Mouse (Mus musculus): ENCODE measurements at regions not wholly inside any gene's neighbourhood (a gene's known extent, or its start where the extent isn't known, plus 50 kb on each side); places are given as distances from the start of the nearest gene placed in this dataset.

DNA sequence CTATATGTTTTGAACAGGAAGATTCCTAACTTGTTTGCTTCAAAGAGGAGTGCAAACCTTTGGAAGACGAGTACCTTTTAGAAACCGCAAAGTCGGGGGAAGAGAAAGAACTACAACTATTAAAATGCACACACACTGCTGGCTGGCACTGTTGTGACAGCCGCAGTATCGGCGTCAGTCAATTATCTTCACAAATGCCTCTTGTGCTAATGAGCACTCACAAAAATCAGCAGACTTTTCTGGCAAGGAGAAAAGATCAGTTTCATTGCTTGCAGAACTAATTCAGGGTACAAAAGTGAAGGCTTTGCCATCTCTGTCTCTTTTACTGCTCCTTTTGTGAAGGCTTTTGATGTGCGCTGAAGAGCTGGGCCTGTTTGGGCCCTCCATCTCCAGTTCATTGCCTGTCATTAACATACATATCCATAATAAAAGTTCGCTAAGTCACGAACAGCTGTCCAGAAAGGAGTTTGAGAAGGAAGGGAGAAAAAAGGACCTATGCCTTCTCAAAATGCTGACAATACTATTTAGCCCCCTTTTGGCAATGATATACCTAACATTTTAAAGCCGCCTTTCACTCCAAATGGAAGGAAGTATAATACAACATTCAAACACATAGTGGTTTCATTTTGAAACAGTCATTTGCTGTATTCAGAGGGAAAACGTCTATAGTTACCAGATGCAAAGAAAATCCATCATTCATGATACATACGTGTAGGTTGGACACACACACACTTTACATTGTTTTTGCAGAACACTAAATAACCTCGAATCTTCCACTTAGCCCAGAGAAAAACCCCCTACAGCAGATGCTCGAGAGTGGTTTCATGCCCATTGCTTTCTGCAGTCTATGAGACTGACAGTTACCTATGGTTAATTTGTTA, 186.6 kb upstream of the Sp8 start:
- no peak for DNase-seq (ENCODE audit: low spot score)

- DNase-seq (ENCODE audit: low spot score) = no peak
Observed at GRCm38 (mm10) chr12:118650483-118651160, 195.5 kb upstream of the Sp8 start.

DNA sequence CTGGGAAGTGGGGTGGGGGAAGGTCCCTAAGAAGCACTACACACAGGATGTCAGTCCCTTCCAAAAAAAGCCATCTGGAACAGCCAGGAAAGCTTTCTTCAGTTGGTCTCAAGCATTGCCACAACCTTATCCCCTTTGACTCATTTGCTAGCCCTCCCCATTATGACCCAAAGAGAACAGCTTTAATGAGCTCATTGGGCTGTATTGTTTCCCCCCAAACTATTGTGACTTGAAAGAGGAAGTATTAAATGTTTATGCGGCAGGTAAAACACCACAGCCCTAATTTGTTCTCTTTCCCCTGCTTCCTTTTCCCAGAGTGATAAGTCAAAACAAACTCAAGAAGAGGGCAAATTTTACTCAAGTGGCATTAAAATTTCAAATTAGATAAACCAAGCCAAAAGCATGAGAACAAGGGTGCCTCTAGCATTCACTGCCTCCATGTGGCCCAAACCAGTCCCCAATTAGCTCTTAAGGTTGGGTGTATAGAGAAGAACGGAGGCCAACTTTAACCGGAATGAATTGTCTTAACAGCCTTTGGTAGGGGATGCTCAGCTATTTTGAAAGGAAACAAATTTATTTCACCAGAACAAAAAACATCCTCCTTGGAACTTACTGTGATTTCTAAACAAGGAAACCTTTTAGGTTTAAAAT, 196.7 kb upstream of the Sp8 start:
- no peak for DNase-seq (ENCODE audit: low spot score)

DNA sequence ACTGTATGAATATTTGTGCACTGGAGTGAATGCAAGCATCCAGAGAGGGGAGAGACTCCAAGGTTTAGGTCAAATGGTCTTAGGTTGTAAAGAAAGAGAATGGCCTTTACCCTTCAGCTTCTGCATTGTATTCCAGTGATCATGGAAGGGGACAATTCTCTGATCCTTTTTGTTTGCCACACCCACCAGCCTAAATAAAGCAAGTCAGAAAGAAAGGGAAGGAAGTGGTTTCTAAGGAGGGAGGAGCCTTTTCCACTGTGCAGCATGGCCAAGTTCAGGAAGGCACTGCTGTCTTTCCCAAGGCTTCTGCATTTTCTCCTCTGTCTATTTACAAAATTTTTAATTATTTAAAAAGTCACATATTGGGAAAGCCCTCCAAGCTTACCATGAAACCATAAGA, 197.5 kb upstream of the Sp8 start:
- DNase-seq (ENCODE audit: low spot score) = no peak

DNA sequence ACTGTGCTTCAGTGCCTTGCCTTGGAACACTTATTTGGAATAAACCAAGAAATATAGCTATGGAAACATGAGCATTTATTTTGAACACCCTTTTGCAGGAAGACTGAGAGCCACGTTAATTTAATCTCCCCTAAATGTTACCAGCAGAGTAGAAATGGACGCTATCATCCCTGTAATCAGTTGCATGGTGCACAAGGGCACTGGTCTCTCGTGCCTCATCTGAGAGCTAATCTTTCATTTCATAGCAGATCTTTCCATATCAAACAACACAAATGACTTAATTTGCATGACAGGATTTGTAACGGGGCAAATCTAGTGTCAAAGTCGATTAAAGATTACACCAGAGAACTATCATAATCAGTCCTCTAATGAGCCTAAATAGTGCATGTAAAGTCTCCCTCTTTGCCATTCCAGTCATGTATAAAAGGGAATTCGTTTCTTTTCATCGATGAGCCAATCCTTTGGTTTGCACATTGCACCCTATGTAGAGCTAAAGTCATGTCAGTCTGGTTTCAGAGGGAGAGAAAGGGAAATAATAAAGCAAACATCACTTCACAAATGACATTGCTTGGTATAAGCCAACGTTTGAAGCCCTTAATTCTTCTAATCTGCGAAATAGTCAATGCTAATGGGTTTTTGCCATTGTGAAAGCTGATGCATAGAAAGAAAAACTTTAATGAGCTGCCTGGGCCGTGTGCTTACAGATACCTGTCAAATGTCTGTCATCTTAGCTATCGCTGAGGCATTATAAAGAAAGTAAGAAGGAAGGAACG, 198.7 kb upstream of the Sp8 start:
- DNase-seq (ENCODE audit: low spot score) = no peak

DNA sequence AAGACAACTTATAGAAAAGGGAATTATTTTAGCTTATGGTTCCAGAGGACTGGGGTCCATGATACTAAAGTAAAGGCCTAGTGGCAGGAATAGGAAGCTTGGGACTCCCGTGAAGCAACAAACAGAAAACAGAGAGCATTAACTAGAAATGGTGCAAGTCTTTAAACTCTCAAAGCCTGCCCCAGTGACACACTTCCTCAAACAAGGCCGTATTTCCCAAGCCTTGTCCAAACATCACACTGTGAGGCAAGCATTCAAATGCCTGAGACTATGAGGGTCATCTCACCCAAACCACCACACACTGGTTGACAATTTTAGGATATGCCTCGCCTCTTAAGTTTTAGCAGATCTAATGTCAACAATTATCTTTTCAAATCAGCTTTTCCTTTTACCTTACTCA, 205.2 kb upstream of the Sp8 start:
- DNase-seq (ENCODE audit: low spot score) = no peak

DNA sequence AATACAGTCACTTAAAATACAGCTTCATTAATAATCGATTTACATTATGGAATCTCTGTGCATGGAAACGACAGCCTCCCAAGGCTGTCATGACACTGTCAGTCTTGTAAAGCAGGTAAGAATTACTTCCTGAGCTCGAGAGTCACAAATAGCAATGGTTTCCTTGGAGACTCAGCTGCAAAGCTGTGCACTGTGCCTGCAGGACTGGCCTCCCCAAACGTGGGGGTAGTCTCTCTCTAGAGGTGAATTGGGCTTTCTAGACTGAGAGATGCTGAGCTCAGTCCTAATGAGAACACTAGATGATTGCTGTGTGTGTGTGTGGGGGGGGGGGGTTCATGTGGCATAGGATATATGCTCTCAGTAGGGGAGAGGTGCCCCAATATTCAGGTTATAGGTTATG, 208.9 kb upstream of the Sp8 start:
- DNase-seq (ENCODE audit: low spot score) = no peak

- no peak for DNase-seq (ENCODE audit: low spot score)
Observed at GRCm38 (mm10) chr12:118635456-118635855, 210.7 kb upstream of the Sp8 start.

DNA sequence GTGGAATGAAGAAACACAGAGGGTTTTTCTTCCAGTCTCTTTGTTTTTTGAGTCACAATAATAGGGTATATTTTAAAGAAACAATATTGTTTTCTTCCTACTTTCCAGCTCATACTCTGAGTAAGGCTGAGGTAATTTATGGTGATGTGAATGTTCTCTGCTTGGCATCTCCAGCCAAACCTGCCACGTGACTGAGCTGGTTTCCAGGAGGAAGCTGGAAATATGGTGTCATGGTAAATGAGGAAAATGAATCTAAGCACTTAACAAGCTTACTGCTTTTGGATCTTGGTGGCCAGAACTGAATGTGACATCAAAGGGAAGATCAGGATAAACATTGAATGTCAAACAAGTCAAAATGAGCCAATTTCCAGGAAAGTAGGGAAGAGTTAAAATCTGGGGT, 215.8 kb upstream of the Sp8 start:
- no peak for DNase-seq (ENCODE audit: low spot score)

DNA sequence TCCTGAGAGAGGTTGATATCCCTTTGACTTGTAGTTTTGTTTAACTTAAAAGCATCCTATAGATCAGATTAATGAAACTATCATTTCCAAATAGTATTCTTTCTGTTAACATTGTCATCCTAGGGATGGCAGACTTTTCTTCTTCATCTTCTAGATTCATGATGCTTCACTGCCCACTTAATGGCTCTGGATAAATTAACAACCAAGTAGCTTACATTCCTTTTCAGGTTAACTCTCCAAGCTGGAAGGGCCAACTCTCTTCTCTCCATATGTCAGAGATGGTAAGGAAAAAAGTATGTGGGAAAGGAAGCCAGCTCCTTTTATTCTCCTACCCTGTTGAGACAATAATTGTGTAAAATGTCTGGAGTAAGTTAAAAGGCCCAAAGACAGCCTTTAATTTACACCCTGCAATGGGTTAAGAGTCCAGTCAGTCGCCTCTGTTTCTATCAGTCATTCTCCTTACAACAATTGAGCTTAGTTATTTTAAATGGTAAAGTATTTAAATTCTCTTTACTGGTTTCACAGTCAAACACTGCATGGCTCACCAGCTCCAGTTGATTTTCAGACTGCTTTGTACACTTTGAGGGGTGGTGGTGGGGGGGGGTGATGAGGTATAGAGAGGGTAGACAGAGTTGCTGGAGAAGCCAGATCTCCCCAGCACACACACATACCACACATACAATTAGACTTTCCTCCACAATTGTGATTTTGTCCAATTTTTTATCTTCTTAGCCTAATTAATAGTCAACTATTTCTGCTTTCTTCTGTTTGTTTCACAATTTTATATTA, 224.2 kb upstream of the Sp8 start:
- DNase-seq (ENCODE audit: low spot score) = no peak

- DNase-seq (ENCODE audit: low spot score) = no peak
Observed at GRCm38 (mm10) chr12:118620847-118621636, 225.1 kb upstream of the Sp8 start.

GRCm38 (mm10) chr12:118597015-118597414, 249.1 kb upstream of the Sp8 start:
- no peak for DNase-seq (ENCODE audit: low spot score)

- no peak for DNase-seq (ENCODE audit: low spot score)
Observed at GRCm38 (mm10) chr12:118594781-118595574, 251.2 kb upstream of the Sp8 start.

DNA sequence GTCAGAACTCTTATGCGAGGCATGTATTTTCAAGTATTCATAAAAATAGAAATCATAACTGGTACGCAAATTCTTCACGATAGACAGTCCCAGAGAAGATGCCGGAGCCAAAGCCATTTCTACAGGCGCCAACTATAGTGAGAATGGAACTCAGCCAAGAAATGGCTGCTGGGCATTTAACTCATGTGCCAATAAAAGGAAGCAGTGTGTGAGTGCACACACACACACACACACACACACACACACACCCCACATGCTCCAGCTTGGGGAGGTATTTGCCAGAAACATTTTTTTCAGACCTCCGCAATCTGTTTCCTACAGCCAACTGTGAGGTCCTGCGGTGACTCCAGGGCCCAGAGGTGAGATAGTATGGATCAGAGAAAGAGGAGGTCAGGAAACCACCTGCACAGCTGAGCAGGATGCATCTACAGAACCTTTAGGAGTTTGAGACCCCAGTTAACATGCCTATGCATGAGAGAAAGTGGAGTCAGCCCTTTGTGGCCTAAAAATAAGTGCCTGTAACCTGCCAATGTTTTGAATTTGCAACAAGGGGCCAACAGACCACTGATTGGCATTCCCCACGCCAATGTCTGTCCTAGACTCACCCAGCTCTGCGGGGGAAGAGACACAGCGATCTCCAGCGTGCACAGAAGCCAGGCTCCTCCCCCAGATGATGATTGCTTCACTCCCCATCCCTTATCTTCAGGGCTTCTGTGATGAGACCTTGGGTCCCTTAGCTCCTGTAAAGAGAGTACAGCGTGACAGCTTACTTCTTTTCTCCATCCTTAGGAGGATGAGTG, 262.1 kb upstream of the Sp8 start:
- DNase-seq (ENCODE audit: low spot score) = no peak

GRCm38 (mm10) chr12:118569811-118570210, 268.6 kb upstream of the Sp4 start:
- DNase-seq (ENCODE audit: low spot score) = no peak

- DNase-seq (ENCODE audit: low spot score) = no peak
Observed at GRCm38 (mm10) chr12:118566681-118567080, 265.4 kb upstream of the Sp4 start.

DNA sequence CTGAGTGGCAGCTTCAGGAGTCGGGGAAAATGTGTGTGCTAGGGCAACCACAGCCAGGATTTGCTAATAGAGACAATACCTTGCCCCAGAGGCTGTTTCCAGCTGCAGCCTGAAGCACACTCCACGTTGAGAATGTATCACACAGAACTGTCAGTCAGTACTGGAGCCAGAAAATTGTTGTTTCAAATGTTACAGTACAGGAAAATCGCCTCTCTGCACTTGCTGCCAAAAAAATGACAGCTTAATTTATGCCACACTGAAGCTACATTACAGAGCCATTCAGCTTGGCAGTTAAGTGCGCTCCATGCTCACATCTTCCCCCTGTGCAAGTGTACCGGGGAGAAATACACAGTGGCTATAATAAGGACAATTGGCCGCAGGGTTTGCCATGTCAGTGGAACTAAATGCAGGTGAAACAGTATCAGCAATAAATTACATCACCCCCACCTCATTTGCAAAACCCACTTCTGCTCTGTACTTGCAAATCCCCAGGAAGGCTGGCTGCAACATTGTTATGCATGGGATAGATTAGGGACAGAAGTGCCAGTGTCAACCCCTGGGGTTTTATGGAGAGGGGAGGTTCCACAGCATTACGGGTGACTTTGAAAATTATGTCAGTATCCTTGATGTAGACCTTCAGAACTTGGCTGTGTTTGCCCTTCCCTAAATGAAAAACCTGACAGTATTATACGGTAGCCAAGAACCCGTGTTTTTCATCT, 263.3 kb upstream of the Sp4 start:
- DNase-seq (ENCODE audit: low spot score) = no peak

GRCm38 (mm10) chr12:118562226-118562625, 261.0 kb upstream of the Sp4 start:
- no peak for DNase-seq (ENCODE audit: low spot score)
